ENCODE assay signal across 9 mouse cellular contexts in genomic region chr2:25852626-25853025, GRCm38 (mm10). TPM values are rescaled to one million over a fixed set of nuclear protein-coding genes. Genes with fewer than 3 reads are reported as not detected.
DNase-seq lines count a peak whose midpoint lies in the region; ATAC-seq and TF ChIP-seq lines count a peak whose summit lies in the region.
"Had no signal": no experiment of that assay in that cellular context is flagged by ENCODE, and none has a peak within 500 bp of the region (broad histone marks: within the 10 kb centered on the region; RNA-seq: fewer than 3 reads in every experiment).

No protein-coding gene starts in this region.

- no peaks in the 10 kb centered on the region for H3K36me3 ChIP-seq in heart, embryonic 10.5 days
- no peaks in the 10 kb centered on the region for H3K36me3 ChIP-seq in forebrain, embryonic 11.5 days (ENCODE audit: control insufficient read depth, insufficient read depth, low read length)

- no peak overlapping the region for H3K27ac ChIP-seq in heart, embryonic 10.5 days
- peak overlapping the region; percentile 14; the same call in 1 of the 2 replicates for H3K27ac ChIP-seq in layer of hippocampus, adult 2 months
- no peak overlapping the region for H3K27ac ChIP-seq in forebrain, embryonic 11.5 days (ENCODE audit: low read depth, low read length)

- no peak overlapping the region for H3K4me3 ChIP-seq in heart, embryonic 10.5 days
- no peak overlapping the region for H3K4me3 ChIP-seq in layer of hippocampus, adult 2 months
- no peak overlapping the region for H3K4me3 ChIP-seq in forebrain, embryonic 11.5 days (ENCODE audit: low read depth, low read length)

- H3K4me2 ChIP-seq in forebrain, embryonic 11.5 days (ENCODE audit: low read depth, low read length, severe bottlenecking) = no peak overlapping the region

- 45% methylated on average over 3 of the region's 3 CpGs for WGBS in heart, embryonic 10.5 days
- WGBS in forebrain, embryonic 11.5 days = 74% methylated on average over 3 of the region's 3 CpGs

- ATAC-seq in megakaryocyte, adult 5-6 weeks (ENCODE audit: poor library complexity, severe bottlenecking) = peak; percentile 77
- ATAC-seq in forebrain, embryonic 11.5 days (replicated peaks; ENCODE audit: low FRiP score) = no peak

- no peaks in the 10 kb centered on the region for H3K9me3 ChIP-seq in heart, embryonic 10.5 days
- no peaks in the 10 kb centered on the region for H3K9me3 ChIP-seq in forebrain, embryonic 11.5 days (ENCODE audit: control insufficient read depth, low read length)

- H3K9ac ChIP-seq in forebrain, embryonic 11.5 days (ENCODE audit: low read length) = no peak overlapping the region

- no peak for TF ChIP-seq CTCF in layer of hippocampus, adult 2 months (conservative IDR thresholded peaks at IDR 0.05)

- H3K27me3 ChIP-seq in heart, embryonic 10.5 days (ENCODE audit: insufficient read depth, poor library complexity, severe bottlenecking) = peaks cover 5% of the 10 kb centered on the region; the same call in 1 of the 2 replicates
- no peaks in the 10 kb centered on the region for H3K27me3 ChIP-seq in forebrain, embryonic 11.5 days (ENCODE audit: control insufficient read depth, insufficient read depth, low read length)

- H3K4me1 ChIP-seq in heart, embryonic 10.5 days = no peaks in the 10 kb centered on the region
- no peaks in the 10 kb centered on the region for H3K4me1 ChIP-seq in forebrain, embryonic 11.5 days (replicated peaks; ENCODE audit: control insufficient read depth, insufficient read depth, low read length)

- DNase-seq in heart, adult 11 months = peak; percentile 98
- DNase-seq in heart, embryonic 10.5 days (ENCODE audit: low spot score) = no peak
- peak; percentile 32 for DNase-seq in CD4-positive helper T cell, adult 2 months (ENCODE audit: low read depth, low spot score)
- peak; percentile 49 to 61 for DNase-seq in cerebellum, postnatal 14 days
- DNase-seq in layer of hippocampus, adult 2 months (ENCODE audit: low spot score in 2 of 2) = peak in 1 of 2 experiments; percentile 50
- DNase-seq in forebrain, embryonic 11.5 days (ENCODE audit: low spot score) = no peak
- no peak for DNase-seq in thymus, postnatal 14 days

RNA-seq across cellular contexts. Expression of gene Sohlh1, which starts 5.6 kb away (rescaled TPM):
- polyA plus RNA-seq in heart, embryonic 10.5 days (2016; fragmentation: Nextera tagmentation; extraction: Ambion mirVana) = not detected in 2 replicates
- total RNA-seq in layer of hippocampus, adult 2 months (2021) = not detected
- not detected in 2 replicates for total RNA-seq in megakaryocyte, adult 5-6 weeks (2015)
- total RNA-seq in megakaryocyte, adult 5-6 weeks (2017) = not detected in 2 replicates
- polyA plus RNA-seq in forebrain, embryonic 11.5 days (2014; fragmentation: Nextera tagmentation; extraction: Ambion mirVana) = not detected in 2 replicates

RNA-seq across cellular contexts. Expression of gene Kcnt1, which starts 10.9 kb away (rescaled TPM):
- polyA plus RNA-seq in heart, embryonic 10.5 days (2016; fragmentation: Nextera tagmentation; extraction: Ambion mirVana) = 0.06 TPM in 1 of 2 replicates, not detected in the other
- 10 to 100 TPM; 44.5 to 48.4 TPM for total RNA-seq in layer of hippocampus, adult 2 months (2021)
- not detected in 2 replicates for total RNA-seq in megakaryocyte, adult 5-6 weeks (2015)
- not detected in 2 replicates for total RNA-seq in megakaryocyte, adult 5-6 weeks (2017)
- polyA plus RNA-seq in forebrain, embryonic 11.5 days (2014; fragmentation: Nextera tagmentation; extraction: Ambion mirVana) = 0.53 and 1.0 TPM in 2 replicates

RNA-seq across cellular contexts. Expression of gene Lcn9, which starts 29.7 kb away (rescaled TPM):
- not detected in 2 replicates for polyA plus RNA-seq in heart, embryonic 10.5 days (2016; fragmentation: Nextera tagmentation; extraction: Ambion mirVana)
- not detected for total RNA-seq in layer of hippocampus, adult 2 months (2021)
- not detected in 2 replicates for total RNA-seq in megakaryocyte, adult 5-6 weeks (2015)
- not detected in 2 replicates for total RNA-seq in megakaryocyte, adult 5-6 weeks (2017)
- not detected in 2 replicates for polyA plus RNA-seq in forebrain, embryonic 11.5 days (2014; fragmentation: Nextera tagmentation; extraction: Ambion mirVana)
- polyA plus RNA-seq: limb, embryonic 14.5 days had no signal

RNA-seq across cellular contexts. Expression of gene Glt6d1, which starts 37.0 kb away (rescaled TPM):
- not detected in 2 replicates for polyA plus RNA-seq in heart, embryonic 10.5 days (2016; fragmentation: Nextera tagmentation; extraction: Ambion mirVana)
- not detected for total RNA-seq in layer of hippocampus, adult 2 months (2021)
- total RNA-seq in megakaryocyte, adult 5-6 weeks (2015) = not detected in 2 replicates
- not detected in 2 replicates for total RNA-seq in megakaryocyte, adult 5-6 weeks (2017)
- not detected in 2 replicates for polyA plus RNA-seq in forebrain, embryonic 11.5 days (2014; fragmentation: Nextera tagmentation; extraction: Ambion mirVana)
- polyA plus RNA-seq: limb, embryonic 14.5 days had no signal

Comparison
In these comparisons a context has a peak if more than half of its experiments do, and no peak if none do; other contexts are left out.
1. DNase-seq: peak in heart, adult 11 months (single experiment), CD4-positive helper T cell, adult 2 months (single experiment) and cerebellum, postnatal 14 days (2 of 2); none in heart, embryonic 10.5 days (single experiment), forebrain, embryonic 11.5 days (single experiment) and thymus, postnatal 14 days (single experiment).
2. RNA of gene Kcnt1, which starts 10.9 kb away (total RNA-seq): 44.5 to 48.4 TPM in layer of hippocampus, adult 2 months; not detected in megakaryocyte, adult 5-6 weeks; every median in the first group is over 10 times any median in the second.